Mouse (Mus musculus) E14TG2a.4 (cell line): ENCODE measurements around the gene Stx12.

Source experiments
- H3K27me3 ChIP-seq: 2 replicates; pipeline ENCODE4 v1.6.1; 2014; ENCODE audit warnings: low read length, control low read depth; ENCODE audit not compliant: insufficient read depth
- H3K36me3 ChIP-seq: 2 replicates; pipeline ENCODE4 v1.6.1; 2014; ENCODE audit warnings: low read length, control low read depth; ENCODE audit not compliant: insufficient read depth
- H3K4me1 ChIP-seq: replicated peaks from 2 replicates; pipeline ENCODE4 v1.6.1; 2014; ENCODE audit warnings: low read depth, low read length, control low read depth
- H3K4me3 ChIP-seq: replicated peaks from 2 replicates; pipeline ENCODE4 v1.5.1; 2014; ENCODE audit warnings: mild to moderate bottlenecking, low read length
- H3K9me3 ChIP-seq: 2 replicates; pipeline ENCODE4 v1.6.1; 2014; ENCODE audit warnings: low read length, control low read depth
- CTCF ChIP-seq: conservative IDR thresholded peaks from 2 replicates; pipeline ENCODE4 v1.5.1; 2014; ENCODE audit warnings: low read length
- NANOG ChIP-seq: IDR thresholded peaks from 2 replicates; pipeline ENCODE4 v1.6.1; 2014; ENCODE audit warnings: borderline replicate concordance, low read length, mixed read lengths
- POU5F1 ChIP-seq: IDR thresholded peaks from 2 replicates; pipeline ENCODE4 v1.6.1; 2014; ENCODE audit warnings: low read length, borderline replicate concordance

The Stx12 gene

GRCm38 (mm10) chr4:132912156-132912555 lies 27.8 kb upstream of the Stx12 start:
- H3K9me3 ChIP-seq, result no peaks in the 10 kb centered on the region
- TF ChIP-seq NANOG (no peak), POU5F1 (no peak), CTCF (no peak)
- H3K27me3 ChIP-seq, result no peaks in the 10 kb centered on the region
- no peak overlapping the region for H3K4me3 ChIP-seq
- H3K4me1 ChIP-seq, result peaks cover 41% of the 10 kb centered on the region
- H3K36me3 ChIP-seq, result peaks cover 89% of the 10 kb centered on the region

GRCm38 (mm10) chr4:132905843-132906360 lies 21.6 kb upstream of the Stx12 start:
- Histone ChIP-seq H3K4me1 (peaks cover 22% of the 10 kb centered on the region), H3K4me3 (no peak overlapping the region), H3K9me3 (no peaks in the 10 kb centered on the region), H3K36me3 (peaks cover 86% of the 10 kb centered on the region), H3K27me3 (no peaks in the 10 kb centered on the region)
- TF ChIP-seq NANOG, result no peak
- TF ChIP-seq CTCF, result no peak
- no peak for TF ChIP-seq POU5F1

GRCm38 (mm10) chr4:132904765-132905309 lies 20.5 kb upstream of the Stx12 start:
- no peaks in the 10 kb centered on the region for H3K27me3 ChIP-seq
- no peaks in the 10 kb centered on the region for H3K9me3 ChIP-seq
- TF ChIP-seq NANOG, result no peak
- no peak for TF ChIP-seq CTCF
- TF ChIP-seq POU5F1, result no peak
- H3K36me3 ChIP-seq, result peaks cover 79% of the 10 kb centered on the region
- H3K4me1 ChIP-seq, result peaks cover 27% of the 10 kb centered on the region
- H3K4me3 ChIP-seq, result no peak overlapping the region

- Histone ChIP-seq H3K4me1 (peaks cover 22% of the 10 kb centered on the region), H3K9me3 (no peaks in the 10 kb centered on the region)
These were observed 19.8 kb upstream of the Stx12 start for GRCm38 (mm10) chr4:132904071-132904470.

GRCm38 (mm10) chr4:132898197-132898596 lies 13.9 kb upstream of the Stx12 start:
- H3K36me3 ChIP-seq, result peaks cover 24% of the 10 kb centered on the region
- H3K4me1 ChIP-seq, result peaks cover 27% of the 10 kb centered on the region
- no peak overlapping the region for H3K4me3 ChIP-seq
- peaks cover 8% of the 10 kb centered on the region for H3K27me3 ChIP-seq
- TF ChIP-seq POU5F1 (no peak), NANOG (no peak), CTCF (no peak)
- no peaks in the 10 kb centered on the region for H3K9me3 ChIP-seq

More at GRCm38 (mm10) chr4:132904071-132904470, 19.8 kb upstream of the Stx12 start:
- no peaks in the 10 kb centered on the region for H3K27me3 ChIP-seq
- no peak overlapping the region for H3K4me3 ChIP-seq
- peaks cover 72% of the 10 kb centered on the region for H3K36me3 ChIP-seq
- TF ChIP-seq POU5F1, result no peak
- TF ChIP-seq CTCF, result no peak
- no peak for TF ChIP-seq NANOG

DNA sequence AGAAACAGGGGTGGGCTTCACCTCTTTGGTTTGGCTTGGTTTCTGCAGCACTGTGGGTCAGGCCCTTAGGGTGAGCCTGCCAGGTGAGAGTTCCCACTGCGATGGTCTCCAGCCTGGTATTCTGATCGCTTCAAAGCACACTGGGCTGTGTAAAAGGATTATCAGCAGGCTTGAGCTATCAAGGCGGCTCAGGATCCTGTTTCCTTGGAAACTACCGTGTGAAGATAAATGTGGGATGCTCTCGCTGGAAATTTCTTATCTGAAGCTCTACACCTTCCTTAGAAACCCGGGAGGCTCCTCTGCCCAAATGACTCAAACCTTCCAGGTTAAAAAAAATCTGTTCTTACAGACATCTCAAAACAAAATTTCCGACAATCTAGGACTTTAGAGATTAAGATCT lies 10.1 kb upstream of the Stx12 start:
- peaks cover 8% of the 10 kb centered on the region for H3K27me3 ChIP-seq
- no peaks in the 10 kb centered on the region for H3K9me3 ChIP-seq
- no peaks in the 10 kb centered on the region for H3K36me3 ChIP-seq
- peaks cover 13% of the 10 kb centered on the region for H3K4me1 ChIP-seq
- TF ChIP-seq POU5F1, result no peak
- TF ChIP-seq CTCF, result no peak
- no peak for TF ChIP-seq NANOG
- no peak overlapping the region for H3K4me3 ChIP-seq

- TF ChIP-seq POU5F1 (no peak), NANOG (no peak), CTCF (no peak)
- Histone ChIP-seq H3K9me3 (no peaks in the 10 kb centered on the region), H3K36me3 (peaks cover 25% of the 10 kb centered on the region), H3K27me3 (no peaks in the 10 kb centered on the region), H3K4me3 (peak overlapping the region; percentile 95), H3K4me1 (peaks cover 45% of the 10 kb centered on the region)
These were observed 600 bp upstream of the Stx12 start for GRCm38 (mm10) chr4:132884844-132885374.

DNA sequence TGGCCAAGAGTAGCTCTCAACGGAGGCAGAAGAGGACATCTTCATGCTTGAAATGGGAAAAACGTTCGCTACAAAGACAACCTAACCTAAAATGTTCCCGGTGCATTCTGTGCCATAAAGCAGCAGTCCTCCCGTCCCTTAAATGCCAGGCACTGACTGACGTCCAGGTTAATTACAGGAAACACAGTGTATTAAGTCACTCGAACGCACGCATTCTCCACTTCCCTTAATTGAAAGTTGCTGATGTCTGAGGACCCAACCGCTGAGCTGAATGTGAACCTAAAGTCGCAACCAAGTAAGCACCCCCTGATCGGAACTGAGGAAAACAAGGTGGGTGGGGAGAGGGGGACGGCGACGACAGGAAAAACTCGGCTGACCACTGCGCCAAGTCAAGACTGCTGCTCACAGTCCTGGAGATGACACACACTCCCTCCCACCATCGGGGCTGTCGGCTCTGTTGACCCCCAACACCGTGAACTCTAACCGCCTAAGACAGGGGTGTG lies 697 bp downstream of the Stx12 start:
- Histone ChIP-seq H3K9me3 (no peaks in the 10 kb centered on the region), H3K4me1 (peaks cover 40% of the 10 kb centered on the region), H3K27me3 (no peaks in the 10 kb centered on the region), H3K4me3 (peak overlapping the region; percentile 95), H3K36me3 (peaks cover 32% of the 10 kb centered on the region)
- TF ChIP-seq CTCF (no peak), POU5F1 (no peak), NANOG (no peak)
